Mouse (Mus musculus): ENCODE measurements around the gene Pik3c2g.
"Not testable (repeated sequence)": the region's sequence is repeated elsewhere in the genome, so short reads cannot be mapped to it uniquely, and the experiment has no call there.

Pik3c2g gene

DNA sequence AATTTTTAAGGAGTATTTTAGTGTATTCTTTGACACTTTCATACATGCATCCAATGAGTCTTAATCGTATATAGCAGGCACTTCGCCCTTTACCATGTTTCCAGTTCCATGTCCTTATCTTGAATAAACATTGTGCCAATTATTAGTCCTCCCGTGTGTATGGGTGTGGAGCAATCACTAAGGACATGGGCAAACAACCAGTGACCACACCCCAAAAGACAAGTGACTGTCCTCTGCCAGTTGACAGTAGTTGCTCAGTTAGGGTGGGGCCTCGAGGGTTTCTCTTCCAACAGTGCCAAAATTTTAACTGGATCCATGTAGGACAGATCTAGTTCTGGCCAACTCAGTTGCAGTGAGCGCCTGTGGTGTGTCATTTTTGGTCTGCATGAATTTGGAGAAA, 341.7 kb downstream of the Pik3c2g start:
- DNase-seq (ENCODE audit: low read depth): no peak

DNA sequence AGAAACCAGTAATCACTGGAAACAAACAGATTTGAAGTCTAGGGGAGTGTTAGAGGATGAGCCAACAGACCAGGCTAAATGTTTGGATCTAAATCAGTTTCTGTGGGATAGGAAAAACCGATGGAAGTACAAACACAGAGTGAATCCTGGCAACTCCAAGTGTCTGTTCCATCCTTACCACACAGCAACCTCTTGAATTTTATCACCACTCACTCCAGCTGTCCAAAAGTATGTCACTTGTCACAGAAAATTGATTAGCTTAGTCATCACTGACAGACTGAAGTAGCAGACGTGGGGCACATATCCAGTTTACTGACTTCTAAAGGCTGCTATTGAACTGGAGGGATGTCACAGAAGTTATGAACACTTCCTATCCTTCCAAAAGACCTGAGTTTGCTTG, 347.8 kb downstream of the Pik3c2g start:
- no peak for DNase-seq (ENCODE audit: low read depth)

DNA sequence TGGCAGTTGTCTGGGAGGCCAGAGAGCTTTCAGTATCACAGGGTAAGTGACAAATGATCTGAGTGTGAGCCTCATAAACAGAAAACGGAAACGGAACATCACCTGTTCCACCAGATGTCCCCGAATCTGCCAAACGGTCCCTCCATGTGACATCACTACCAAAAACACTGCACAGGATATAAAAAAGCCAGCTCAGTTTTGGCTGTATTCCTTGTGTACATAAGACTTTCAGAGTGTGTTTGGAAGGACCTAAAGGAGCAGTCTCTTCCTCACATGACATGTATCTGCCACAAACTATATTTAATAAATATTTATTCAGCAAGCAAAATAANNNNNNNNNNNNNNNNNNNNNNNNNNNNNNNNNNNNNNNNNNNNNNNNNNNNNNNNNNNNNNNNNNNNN, 350.6 kb downstream of the Pik3c2g start:
- not testable (repeated sequence) for DNase-seq (ENCODE audit: low read depth)

DNA sequence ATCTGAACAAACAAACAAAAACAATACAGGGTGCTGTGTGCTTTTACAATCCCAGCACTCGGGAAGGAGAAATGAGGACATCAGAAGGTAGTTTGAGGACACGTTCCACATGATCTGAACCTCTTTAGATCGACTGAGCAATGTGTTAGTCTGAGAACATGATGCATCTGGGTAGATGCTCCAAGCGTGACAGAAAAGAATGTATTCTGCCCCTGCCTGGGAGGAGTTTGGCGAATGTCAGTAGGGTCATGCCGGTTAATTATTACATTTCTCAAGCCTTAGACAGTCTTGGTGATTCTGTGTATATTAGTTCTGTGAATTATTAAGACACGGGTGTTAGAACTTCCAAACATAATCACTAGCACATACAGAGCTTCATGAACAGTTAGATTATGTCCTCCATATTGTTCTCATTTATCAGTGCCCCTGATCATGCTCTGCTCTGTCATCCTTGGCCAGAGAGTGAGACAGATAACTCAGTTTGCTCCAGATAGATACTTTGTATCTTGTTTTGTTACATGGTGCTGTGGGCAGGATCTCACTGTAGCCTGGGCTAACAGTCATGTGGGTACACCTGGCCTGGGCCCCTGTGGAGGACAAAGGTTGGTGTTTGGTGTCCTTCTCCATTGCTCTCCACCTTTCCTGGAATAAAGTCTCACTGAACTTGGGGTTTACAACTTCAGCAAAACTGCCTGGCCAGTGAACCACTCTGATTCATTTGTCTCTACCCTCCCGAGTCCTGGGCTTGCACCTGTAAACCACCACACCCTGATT, 360.3 kb downstream of the Pik3c2g start:
- no peak for DNase-seq (ENCODE audit: low read depth)

DNA sequence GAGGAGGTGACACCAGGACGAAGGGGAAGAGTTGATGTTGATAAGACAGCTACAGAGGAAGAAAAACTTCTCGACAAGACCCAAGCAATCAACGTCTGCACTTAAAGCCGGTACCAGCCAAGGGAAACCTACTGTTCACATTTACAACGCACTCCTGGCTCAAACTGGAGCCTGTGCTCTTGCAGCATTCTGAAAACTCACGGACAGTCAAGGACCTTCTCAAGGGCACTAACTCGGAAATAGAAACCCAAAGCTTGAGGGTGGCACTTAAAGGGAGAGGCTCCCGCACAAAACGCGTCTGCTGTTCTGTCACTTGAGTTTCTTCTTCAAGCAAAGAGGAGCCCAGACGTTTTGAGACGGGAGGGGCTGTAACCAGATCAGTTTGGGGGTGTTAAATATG, 366.6 kb downstream of the Pik3c2g start:
- no peak for DNase-seq (ENCODE audit: low read depth)

DNA sequence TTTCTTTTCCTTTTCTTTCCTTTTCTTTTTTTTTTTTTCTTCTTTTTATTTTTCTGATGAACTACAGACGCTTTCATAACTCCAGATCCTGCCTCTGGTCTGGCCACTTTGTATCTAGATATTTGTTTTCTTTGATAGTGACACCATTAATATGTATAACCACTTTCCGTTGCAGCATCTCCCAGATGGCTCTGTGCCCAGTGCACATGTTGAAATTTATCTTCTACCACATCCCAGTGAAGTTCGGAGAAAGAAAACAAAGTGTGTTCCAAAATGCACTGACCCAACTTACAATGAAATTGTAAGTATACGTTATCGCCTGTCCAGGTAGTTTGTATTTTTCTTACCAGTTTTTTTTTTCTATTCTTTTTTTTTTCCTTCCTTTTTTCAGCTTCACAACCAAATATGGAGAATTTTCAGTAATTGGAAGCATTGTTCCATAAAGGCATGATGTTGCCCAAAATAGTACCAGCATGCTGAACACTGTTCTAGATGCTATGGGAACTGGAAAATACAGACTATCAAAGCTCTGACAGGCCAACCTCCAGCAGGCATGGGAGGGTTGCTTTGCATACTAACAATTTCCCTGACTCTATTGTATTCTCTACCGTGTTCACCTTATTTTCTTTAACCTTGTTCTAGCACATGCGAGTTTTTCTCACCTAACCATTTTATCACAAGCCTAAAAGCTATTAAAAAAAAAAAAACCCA, 370.7 kb downstream of the Pik3c2g start:
- DNase-seq (ENCODE audit: low read depth): no peak

DNA sequence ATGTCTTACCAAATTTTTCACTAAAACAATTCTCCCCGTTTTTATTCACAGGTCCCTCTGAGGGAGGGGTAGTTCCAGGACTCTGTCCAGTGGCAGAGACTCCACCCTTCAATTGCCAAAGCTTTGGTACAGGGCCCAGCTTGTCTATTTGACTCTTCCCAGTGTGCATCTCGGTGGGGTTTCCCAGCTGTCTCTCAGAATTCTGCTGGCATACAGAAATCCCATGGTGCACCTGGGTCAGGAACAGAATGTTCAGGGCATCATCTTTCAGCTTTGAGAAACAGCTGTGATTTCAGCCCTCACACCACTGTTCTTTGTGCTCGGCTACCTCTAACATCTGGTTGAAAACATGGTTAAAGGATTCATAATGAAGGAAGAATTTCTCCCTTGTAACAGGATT, 376.8 kb downstream of the Pik3c2g start:
- DNase-seq (ENCODE audit: low read depth): no peak

DNA sequence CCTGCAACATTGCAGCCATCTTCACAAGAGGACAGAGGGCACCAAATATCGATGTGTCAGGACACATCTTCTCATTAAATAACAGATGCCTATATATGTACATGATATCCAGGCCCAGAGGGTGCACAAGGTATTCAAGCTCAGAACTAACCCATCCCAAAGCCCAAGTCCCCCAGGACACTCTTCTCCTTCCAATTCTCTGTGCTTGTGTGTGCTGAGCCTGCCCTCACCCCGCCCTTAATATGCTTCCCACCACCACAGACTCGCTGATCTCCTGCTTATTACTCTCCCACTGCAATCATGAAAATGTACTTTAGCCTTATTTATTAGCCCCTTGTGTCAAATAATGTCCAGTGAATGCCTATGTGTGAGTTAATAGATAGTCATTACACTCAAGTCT, 377.9 kb downstream of the Pik3c2g start:
- no peak for DNase-seq (ENCODE audit: low read depth)

DNA sequence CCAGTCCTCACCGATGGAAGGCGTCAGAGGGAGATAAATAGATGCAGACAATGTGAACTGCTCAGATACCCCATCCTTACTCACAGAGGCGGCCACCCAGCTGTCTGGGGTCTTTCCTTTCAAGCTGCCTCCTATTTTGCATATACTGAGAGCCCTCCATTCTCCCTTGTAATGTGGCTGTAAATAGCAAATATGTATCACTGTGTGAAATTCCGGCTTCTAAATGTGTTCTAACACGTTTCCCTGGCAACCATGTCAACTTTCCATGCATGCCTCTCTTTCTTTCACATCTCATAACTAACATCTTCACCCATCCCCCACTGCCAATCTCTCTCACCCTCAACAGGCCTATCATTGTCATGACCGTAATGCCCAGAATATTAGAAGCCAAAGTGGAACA, 379.7 kb downstream of the Pik3c2g start:
- DNase-seq (ENCODE audit: low read depth): no peak

DNA sequence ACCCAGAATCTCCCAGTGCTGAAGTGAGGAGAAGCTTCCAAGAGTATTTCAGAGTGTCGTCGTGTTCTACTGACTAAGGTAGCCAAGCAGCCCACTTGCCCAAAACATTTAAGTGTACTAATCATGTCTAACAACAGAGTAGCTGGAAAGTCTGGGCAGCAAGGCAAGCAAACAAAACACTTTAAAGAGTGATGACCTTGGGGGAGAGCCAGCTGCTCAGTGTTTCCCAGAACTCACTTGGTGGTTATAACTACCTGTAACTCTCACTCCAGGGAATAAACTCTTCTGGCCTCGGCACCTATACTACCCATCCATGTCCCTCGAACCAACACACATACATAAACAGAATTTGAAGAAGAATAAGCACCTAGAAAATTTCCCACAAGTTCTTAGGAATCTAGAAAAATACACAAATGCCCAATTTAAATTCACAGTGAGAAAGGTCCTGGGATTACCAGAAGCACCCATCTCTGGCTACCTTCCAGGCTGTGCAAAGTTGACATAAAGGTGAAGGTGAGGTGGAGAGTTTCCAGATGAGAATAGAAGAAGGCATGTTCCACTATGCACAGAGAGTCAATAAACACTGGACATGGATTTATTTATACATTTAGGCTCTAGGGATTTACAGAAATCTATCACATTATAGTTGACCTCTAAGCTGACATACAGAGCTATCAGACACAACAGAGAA, 384.7 kb downstream of the Pik3c2g start:
- DNase-seq (ENCODE audit: low read depth): no peak

DNA sequence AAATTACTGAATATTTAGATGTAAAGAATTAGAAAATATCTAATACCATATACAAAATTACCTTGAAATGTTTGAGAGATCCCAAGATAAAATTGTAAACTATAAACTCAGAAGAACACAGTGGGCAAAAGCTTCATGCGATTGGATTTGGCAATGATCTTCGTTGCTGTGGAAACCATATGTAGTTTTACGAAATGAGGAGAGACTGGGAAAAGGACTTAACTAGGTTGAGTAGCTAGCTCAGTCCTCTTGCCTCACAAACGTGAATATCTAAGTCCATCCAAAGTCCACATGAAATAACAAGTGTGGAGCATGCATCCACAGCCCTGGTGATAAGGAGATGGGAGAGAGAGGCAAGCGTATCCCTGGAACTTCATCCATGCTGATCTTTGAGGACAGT, 387.6 kb downstream of the Pik3c2g start:
- DNase-seq (ENCODE audit: low read depth): no peak

DNA sequence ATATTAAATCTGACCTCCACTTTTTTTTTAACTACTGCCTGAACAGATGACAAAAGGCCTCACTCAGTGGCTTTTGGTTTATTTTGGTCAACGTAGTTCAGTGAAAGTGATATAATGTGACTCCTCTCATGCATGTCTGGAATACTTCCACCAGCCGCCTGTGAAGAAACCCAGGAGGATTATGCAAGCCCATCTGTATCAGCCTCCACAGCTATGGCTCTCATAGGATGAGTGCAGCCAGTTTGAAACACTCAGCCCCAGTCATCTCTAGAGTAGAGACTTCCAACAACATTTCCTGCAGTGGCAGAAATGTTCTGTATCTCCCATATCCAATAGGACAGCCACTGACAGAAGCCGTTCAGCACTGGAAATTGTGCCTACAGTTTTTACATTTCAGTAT, 391.1 kb downstream of the Pik3c2g start:
- DNase-seq (ENCODE audit: low read depth): no peak

DNA sequence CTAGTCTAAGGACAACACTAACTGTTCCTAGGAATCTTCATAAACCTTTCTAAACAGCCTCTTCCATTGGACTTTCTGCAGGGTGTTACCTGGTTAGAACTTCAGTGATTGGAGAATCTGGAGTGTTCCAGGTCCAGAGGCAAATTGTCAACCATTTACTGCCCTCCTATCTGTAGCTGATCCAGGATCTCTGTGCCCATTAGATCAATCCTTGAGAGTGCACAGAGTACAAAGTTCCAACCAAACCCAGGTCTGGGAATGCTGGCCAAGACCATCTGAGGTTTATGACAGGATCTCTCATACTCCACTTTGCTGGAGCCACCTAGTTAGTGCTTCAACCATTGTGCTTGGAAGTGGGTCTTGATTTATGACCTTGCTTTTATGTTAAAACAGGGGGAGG, 394.0 kb downstream of the Pik3c2g start:
- DNase-seq (ENCODE audit: low read depth): no peak

DNA sequence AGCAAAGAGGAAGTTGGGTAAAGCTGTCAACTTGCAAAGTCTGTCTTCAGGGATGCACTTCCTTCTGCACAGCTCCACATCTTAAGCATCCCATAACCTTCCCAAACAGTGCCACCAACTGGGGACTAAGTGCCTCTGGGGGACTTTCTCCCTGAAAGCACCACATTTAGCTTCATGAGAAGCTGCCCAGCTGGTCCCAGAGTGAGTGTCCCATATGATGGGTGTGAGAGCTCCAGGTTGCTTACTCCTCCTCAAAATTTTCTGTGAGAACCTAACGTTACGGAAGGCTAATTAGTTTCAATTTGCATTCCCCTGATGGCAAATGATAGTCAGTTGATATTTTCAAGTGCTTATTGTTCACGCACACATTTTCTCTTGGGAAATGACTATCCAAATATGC, 397.0 kb downstream of the Pik3c2g start:
- DNase-seq (ENCODE audit: low read depth): no peak

DNA sequence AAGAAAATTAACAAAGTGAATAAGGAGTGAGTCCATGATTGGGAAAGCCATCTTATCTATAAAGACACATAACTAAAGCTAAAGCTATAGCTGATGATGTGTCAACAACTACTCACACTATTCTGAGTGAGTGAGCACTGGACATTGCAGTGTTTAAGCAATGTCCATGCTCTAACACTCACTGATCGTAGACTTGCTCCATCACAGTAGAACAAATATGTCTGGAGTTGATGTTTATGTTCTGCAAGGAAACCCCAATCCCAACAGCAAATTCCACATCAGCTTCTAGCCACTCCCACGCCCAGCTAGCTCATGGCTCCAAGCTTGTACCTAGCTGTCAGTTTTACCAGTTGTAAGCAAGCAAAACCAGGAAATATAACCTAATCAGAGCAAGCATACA, 399.5 kb downstream of the Pik3c2g start:
- DNase-seq (ENCODE audit: low read depth): no peak

DNA sequence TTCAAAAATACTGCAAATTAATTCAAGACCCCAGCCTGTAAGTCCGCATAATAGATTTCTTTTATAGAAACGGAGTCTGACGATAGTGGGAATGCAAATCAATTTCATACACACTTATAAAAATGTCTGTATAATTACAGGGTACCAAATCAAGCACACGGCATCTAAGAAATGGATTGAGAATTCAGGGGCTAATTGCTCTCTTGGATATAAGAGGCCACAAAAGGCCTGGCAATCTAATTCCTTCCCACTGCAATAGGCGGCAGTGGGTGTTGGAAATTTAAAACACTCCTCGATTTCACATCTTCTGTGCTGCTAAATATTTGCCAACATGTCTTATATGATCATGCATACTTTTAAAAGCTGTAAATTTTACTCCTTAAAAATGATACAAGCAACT, 402.1 kb downstream of the Pik3c2g start:
- no peak for DNase-seq (ENCODE audit: low read depth)

DNA sequence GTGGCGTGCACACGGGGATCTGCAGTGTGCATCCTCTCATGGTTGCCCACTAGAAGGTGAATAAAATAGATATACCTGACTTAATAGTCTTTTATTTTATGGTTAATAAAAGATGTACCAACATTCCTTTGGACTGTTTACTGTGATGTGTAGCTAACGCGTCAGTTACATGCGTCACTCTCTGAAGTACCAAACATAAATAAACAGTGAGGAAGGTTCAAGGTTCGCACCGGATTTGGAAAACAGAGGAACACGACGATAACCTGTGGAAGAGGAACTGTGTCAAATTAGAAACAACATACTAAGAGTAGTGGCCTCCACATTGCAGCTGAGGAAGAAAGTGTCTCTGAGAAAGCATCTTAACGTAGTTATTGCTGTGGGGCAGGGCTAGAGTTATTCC, 402.6 kb downstream of the Pik3c2g start:
- no peak for DNase-seq (ENCODE audit: low read depth)

DNA sequence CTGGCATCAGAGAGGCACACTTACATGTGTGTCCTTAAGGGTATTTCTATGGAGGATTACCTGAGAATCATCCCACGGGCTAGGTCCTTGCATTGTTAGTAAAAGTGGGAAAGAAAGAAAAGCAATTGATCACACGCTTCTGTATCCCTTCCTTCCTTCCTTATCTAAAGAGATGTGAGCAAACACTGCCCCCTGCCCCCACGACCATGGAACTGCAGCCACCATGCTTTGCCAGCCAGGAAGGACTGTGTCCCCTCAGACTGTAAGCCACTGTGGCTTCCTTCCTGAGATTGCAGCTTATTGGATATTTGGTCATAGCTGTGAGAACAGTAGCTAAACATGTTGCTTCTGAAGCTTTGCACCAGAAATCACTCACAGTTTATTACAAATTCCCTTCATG, 418.2 kb downstream of the Pik3c2g start:
- no peak for DNase-seq (ENCODE audit: low read depth)

All from induced T-regulatory cell, adult 2 months (primary cell).